Mouse (Mus musculus) thymus, postnatal 25 days (tissue): ENCODE data around the gene Nln.
A peak's percentile ranks its signal among the peaks of the same experiment; 100 is the strongest.

Experiments used
- DNase-seq: peaks from one replicate; pipeline ENCODE4 v3.0.0; 2022

The Nln gene

DNA sequence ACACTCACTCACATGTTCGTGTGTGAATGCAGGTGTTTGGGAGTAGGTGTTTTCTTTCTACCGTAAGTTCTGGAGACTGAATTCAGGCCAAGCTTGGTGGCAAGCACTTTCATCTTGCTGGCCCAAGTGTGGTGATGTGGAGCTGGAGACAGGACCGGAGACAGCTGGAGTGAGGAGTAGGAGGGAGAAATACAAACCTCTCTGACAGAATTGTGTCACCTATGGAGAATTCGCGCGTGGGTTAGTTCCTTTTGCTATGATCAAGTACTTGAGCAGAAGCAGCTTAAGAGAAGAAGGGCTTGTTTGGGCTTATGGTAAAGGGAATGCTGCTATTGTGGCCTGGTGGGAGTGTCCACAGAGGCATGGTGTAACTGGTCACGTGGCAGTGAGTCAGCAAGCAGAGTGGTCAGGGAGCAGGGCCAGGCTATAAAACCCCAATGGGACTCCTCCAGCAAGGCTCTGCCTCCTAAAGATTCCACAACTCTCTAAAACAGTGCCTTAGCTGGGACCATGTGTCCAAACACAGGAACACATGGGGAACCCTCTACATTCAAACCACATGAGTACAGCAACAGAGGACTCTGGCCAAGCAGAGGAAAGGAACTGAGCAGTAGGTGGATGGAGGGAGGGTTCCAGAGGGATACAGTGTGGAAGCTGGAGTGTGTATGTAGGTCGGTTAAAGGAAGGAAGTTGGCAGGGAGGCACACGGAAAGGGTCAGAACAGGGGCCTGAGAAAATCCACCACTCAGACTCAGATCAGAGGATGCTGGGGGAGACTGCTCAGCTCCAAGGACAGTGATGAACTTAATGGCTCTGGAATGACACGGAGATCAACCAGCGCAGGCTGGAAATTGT, 14.7 kb downstream of the Nln start:
- DNase-seq = no peak

DNA sequence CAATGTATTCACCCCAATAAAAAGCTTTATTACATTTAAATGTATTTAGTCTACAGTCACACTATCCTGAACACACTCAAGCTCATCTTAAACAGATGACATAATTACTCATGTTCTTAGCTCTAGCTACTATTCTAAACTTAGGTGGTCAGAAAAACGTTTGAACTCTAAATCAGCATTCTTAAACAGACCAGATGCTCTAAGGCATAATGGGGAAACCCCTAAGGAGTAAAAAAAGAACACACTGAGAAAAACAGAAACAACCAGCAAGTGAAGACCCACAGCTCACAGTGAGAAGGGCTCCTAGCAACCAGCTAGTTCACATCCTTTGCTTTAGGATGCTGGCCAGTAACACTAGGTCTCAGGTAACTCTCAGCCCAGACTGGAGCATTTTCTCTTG, 17.7 kb downstream of the Nln start:
- no peak for DNase-seq

DNA sequence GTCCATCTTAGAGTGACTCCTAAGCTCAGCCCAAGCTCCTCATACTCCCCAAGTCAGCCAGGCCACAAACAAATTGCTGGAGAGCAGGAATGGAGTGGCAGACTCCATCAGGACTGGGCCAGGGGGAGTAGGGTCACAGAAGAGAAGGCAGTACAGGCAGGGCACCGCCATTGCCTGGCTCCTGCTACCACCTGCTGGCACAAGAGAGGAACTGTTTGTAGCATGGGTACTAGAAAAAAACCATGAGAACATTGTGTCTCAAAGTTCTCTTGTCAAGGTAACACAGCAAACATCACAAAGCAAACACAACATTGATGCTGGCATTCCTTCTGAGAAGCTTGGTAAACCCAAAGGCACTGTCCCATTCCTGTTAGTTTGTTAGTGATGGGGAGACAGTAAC, 20.0 kb downstream of the Nln start:
- peak; percentile 62 for DNase-seq

DNA sequence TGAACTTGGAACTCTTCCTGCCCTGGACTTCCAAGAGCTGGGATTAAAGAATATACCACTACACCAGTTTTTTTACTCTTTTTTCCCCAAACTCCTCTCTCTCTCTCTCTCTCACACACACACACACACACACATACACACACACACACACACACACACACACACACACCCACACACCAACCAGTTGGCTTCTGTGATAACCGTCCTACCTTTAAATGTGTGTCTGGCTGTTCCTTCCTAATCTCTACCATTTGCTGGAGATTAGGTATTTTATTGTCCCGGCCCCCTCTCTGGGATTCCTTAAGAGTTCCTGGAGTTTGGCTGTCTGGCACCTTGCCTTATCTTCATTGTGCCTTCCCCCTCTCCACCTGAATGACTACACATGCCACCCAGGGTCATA, 24.8 kb downstream of the Nln start:
- no peak for DNase-seq

DNA sequence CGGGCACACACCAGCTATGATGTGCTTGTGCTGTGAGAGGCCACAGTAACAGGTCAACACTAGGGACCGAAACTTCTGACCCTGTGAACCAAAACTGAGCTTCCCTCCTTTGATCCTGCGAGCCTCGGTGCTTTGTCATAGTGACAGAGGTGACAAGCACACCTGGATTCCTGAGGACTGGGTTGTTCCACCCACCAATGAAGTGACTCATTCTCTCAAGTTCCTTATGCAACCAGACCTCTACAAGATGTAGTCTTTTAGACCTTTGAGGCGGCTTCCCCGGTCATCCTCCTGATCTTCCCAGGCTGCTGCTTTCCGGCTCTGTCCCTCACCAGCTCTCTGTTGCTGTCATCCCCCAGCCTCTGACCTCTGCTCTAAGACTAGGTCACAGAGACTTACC, 26.9 kb downstream of the Nln start:
- no peak for DNase-seq

DNA sequence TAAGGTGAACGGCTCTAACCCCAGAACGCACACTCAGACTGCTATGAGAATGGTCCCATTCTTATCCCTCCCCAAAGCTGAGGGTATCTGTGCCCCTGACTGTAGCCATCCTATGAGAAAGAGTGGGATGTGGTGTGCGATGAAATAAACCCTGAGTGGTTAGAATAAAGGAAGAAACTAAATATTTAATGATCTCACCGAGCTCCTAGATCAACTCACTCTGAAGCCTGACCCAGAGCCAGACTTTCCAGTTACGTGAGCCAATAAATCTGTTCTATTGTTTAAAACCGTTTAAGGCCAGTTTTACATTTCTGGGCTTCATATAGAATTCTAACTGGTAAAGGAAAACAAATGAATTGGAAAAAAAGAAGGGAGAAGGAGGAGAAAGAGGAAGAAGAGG, 32.4 kb downstream of the Nln start:
- no peak for DNase-seq

DNA sequence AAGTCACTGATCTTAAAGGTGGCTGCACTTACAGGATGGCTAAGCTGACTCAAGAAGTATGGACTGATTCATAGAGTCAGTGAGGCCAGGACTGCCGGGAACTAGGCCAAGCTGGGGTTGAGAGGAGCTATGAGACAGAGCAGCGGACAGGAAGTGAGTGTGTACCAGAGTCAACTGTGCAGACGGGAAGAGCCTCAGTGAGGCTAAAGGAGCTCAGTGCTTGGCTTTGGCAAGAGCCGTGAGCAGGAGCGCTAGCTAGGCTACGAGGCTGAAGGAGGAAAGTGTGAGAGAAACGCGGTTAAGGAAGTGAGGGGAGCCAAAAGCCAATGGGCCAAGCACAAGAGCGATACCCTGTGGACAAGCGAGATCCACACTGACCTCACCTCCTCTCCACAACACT, 34.7 kb downstream of the Nln start:
- DNase-seq = peak; percentile 9

DNA sequence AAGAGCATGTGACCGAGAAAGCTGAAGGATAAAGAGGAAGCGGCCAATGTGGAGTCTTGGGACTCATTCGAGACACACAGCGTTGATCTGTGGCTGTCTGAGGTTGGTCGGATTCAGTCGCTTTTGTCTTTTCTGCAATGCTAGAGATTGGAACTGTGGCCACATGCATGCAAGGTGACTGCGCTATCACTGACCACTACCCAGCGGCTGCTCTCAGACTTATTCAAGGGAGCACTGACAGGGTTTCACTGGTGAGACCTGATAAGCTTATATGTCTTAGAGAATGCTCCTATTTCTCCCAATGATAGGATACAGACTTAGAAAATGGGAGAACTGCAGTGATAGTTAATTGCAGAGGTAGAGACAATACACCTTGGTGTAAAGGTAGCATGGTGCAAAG, 35.2 kb downstream of the Nln start:
- DNase-seq = no peak

DNA sequence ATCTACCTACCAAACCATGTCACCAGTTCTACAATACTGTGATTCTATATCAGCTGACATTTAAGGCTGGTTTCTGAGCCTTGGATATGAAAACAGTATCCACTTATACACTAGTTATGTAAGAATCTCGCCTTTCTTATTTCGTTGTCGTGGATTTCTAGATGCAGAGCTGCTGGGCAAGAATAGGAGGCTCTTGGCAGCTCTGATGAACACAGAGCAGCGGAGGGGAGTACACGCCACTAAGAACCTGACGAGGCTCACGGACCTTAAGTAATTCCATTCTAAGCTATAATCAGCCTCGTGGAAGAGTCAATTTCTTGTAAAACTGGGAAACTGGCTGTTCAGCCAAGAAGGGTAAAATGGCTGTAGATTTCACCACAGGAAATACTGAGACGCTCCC, 37.1 kb downstream of the Nln start:
- no peak for DNase-seq

DNA sequence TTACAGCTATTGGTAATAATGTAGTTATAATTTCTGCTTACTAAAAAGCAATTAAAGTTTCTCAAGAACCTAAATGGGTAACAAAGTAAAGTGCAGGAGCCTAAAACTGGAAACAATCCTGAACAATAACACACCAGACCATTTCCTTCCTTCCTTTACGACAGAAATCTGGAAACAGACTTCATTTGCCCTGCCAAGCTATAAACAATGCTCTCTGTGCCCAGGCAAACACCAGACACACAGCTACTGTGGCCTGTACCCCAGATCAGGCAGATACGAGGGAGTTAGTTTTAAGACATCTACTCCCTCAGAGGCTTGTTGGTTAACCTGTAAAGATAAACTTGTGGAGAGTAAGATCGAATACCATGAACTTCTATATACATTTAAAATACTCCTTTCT, 38.7 kb downstream of the Nln start:
- DNase-seq = no peak

DNA sequence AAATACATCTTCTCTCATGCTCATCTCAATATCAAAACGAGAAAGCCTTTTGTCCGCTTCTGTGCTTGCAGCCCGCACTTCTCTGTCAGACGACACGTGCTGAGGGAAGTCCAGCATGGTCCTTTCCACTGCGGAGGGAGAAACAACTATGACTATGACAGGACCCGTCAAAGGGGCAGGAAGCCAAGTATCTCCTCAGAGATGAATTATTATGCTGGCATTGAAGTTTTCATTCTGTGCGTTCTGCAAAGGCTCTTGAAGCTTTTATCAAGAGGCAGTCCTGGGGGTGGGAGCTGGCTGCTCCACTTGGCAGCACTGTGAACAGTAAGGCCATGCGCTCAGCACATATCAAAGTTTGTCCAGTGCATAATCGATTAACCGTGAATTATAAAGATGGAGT, 40.2 kb downstream of the Nln start:
- no peak for DNase-seq

DNA sequence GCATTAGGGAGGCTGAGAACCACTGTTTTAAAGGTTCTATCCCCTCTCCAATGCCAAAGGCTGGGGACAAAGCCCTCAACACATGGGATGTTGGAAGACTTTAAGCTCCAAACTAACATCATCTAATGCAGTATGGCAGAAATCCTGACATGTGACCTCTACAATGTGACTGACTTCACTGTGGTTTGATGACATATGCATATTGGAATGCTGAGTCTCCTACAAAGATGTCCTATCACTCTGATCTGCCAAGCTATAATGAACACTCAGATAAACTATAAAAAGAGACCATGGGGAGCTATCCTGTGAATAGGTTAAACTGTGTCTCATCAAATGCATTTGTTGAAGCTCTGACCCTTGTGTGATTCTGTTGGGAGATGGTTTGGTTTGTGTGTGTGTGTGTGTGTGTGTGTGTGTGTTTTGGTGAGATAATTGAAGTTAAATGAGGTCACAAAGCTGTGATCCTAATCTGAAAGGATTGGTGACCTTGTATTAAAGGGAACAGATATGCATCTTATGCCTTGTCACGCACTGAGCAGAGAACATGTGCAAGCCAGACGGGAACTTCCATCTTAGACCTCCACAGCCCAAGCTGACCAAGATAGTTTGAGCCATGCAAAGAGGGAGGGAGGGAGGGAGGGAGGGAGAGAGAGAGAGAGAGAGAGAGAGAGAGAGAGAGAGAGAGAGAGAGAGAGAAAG, 43.6 kb downstream of the Nln start:
- DNase-seq = no peak

DNA sequence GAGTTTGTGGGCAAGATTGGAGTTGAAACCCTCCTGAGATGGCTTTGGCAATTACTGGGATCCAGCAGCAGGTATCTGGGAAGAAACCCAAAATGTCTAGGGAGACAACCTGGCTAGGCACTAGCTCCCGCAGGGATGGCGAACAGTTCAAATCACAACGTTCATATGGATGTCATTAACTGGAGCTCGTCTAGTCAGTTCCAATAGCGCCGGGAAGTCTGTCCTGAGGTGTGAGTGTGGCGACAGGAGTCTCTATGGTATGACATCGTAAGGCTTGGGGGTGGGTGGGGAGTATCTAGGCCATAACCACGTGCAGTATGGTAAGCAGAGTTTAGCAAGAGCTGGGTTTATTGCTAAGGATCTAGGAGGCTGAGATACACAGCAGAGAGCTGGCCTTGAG, 46.4 kb downstream of the Nln start:
- no peak for DNase-seq

DNA sequence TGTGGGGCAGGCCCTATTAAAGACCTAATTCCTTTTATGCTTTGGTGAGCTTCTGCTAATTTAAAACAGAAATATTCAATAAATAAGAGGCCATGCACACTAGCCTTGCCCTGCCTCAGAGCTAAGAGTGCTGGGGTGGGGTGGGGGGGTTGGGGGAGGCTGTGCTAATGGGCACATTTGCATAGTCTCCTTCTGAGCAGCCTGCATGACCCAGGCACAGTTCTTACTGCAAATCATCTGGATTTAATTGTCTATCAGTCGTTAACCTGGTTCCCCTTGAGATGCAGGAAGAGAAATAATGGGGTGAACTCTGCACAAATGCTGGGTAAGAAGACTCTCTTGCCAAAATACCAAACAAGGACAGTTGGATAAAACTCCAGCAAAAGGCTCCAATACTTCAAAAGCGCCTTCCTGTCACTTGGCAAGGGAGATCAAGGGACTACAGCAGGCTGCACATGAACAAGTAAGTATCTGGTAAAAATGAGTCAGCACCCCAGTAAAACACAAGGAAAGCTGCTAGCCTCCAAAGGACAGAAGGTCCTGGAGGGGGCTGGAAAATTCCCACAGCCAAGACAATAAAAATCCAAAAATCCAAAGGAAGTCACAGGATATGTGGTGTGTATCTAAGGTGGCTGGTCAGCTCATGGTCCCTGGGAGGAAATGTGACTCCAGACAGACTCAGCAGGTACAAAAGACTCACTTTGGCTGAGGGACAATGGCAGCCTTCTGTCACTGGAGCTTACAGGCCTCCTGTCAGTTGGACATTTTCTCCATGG, 47.3 kb downstream of the Nln start:
- DNase-seq = no peak

DNA sequence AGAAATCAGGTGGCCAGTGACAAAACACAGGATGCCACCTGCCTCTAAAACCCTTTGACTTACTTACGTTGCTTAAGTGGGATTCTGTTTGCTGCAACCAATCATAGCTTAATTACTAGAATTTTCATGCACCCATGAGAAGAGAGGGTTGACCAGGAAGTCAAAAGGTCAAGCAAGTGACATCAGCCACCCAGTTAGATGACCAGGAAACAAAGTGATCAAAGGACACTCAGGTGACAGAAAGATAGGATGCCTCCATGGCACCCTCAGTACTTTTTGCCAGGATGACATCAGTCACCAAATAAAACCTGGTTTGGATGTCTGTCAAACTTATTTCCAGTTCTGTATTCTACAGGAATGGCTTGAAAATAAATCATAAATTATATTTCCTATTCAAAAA, 49.2 kb downstream of the Nln start:
- no peak for DNase-seq

DNA sequence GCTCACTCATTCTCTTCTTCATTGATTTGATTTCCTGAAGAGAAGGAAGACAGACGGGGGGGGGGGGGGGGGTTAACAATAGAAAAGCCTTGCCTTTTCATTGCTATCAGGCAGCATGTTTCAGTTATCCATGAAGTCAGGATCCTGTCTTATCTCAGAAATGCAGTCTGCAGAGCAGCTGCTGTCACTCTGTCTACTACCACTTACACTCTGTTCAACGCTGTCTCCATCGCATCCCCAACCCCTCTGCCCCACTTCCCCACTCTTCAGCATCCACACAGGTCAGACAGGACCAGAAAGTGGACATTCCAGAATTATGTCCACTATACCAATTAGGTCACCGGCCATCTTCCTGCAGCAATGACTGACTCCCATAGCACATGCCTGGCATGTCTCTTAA, 49.9 kb downstream of the Nln start:
- DNase-seq = no peak

DNA sequence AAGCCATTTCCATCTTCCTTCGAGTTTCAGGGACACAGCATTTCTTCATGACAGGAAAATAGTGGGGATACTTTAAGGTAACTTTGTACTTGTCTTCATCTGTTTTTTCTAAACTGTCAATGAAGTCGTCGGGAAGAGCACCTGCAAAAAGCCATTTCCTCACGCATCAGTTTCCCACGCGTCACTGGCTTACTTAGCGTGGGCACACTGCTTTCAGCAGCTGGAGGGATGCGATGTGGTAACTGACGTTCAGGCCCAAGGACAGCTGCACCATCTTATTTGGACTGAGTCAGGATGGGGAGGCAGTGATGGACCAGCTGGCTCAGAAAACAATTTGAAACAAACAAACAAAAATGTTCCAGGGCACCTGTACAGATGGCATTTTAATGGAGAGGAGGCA, 50.7 kb downstream of the Nln start:
- DNase-seq = peak; percentile 37

DNA sequence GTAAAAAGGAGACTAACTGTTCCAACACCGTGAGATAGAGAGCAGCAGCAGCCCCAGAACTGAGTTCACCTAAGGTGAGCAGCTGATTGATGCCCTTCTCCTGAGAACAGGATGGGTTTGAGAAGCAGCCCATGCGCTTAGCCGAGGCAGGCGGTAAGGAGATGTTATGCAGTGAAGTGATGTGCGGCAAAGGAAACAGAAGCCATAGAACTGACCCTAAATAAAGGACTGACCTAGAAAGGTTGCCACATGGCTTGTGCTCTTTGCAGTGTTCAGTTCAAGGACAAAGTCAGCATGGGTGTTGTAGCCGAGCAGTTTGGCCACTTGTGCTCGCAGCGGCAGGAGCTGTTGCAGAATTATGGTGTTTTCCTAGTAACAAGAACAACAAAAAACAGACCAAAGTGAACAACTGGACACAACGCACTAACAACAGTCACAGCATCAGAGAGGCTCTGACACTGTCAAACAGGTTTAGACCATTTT, 57.1 kb downstream of the Nln start:
- no peak for DNase-seq

DNA sequence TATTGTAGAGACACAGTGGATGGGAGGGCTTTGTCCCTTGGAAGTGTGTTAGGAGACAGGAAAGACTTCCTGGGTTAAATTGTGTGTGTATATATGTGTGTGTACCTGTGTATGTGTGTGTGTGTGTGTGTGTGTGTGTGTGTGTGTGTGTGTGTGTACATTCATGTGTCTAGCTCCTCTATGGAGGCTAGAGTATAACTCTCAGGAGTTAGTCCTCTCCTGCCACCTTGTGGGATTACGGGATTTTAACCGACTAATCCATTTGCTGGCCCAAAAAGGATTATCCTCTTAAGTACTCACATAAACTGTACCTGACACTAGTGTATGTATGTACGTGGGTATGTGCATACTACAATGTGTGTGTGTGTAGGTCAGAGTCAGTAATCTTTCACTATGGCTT, 60.6 kb downstream of the Nln start:
- no peak for DNase-seq

DNA sequence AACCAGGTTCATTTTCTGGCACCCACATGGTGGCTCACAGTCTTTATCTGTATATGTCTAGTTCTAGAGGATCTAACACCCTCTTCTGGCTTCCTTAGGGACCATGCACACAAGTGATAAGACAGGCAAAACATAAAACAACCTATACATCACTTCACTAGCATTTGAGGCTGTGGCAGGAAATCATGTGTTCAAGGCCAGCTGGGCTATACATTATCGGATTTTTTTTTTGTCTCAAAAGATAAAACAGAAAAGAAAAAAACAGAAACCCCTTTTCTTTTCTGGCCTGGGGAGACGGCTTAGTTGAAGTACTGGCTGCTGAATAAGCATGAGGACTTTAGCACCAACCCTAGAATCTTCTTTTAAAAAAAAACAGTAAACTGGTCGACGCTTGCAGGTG, 64.3 kb downstream of the Nln start:
- no peak for DNase-seq

DNA sequence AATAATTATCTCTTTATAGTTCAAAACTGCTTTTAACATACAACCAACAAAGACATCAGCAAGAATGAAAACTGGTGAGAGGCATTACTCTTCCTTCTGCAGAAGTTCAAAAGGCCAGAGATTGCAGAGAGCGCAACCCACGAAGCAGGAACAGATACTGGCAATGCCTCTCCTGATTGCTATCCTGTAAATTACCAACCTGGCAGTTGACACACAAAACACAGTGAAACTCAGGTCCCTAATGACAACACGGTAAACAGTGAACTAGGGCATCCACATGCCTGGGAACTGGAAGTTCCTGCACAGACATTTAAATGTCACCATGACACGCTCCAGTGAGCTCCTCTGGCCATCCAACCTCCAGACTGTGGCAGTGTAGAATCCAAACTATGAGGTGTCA, 65.1 kb downstream of the Nln start:
- DNase-seq = no peak

DNA sequence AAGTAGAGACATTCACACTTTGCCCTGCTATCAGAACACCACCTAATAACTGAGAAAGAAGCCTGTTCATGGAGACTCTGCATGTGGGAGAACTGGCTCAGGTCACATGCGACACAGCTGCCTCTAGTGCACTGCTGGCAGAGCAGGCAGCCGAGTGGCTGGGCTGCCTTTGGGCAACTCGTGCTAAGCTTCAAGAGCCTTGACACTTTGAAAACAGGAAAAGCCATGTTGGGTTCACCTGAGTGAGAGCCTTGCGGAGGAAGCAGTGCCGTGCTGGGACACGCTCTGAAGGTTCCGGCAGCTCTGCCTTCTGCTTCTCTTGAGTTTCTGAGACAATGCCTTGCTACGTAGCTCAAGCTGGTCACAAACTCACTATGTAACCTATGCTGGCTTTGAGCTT, 66.7 kb downstream of the Nln start:
- peak; percentile 63 for DNase-seq

DNA sequence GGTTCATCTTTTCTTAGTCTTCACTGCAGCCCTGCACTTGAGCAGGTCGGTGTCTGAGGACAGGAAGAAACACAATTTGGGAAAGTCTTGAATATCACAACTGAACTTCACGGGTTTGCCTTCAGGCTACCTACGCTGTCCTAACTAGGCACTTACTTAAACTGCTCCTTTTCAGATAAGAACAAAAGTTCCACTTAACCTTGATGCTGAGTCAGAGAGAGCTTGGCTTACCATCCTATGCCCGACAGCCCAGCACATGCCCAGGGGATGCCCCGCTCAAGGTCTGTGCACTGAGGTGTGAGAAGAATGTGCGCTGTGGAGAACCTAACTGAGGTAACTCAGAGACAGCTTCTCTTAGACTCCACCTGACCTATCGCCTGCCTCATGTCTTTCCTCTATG, 67.9 kb downstream of the Nln start:
- DNase-seq = no peak

DNA sequence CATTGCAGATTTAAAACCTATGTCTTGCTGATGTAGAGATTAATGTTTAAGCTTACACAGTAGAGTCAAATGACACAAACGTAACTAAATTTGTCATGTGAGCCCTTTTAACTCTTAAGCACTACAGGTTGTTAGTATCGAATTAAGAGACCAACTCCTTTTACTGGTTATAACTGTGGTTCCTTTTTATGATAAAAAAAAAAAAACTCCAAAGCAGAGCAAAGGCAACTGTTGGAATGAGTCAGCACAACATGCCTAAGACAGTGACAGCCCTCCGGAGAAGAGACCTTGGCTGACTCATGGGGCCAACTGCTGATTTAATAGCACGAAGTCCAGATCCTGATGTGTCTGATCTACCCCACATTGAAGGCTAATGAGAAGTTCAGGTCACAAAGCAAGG, 68.5 kb downstream of the Nln start:
- DNase-seq = no peak
